Mouse (Mus musculus): ENCODE data around the gene Bsg. TPM values are rescaled to one million over a fixed set of nuclear protein-coding genes. Genes with fewer than 3 reads are reported as not detected.
"Not testable (repeated sequence)": the region's sequence is repeated elsewhere in the genome, so short reads cannot be mapped to it uniquely, and the experiment has no call there.

Gene Bsg
- polyA plus RNA-seq, 1 experiment from 2014 or later, result 639 TPM

DNA sequence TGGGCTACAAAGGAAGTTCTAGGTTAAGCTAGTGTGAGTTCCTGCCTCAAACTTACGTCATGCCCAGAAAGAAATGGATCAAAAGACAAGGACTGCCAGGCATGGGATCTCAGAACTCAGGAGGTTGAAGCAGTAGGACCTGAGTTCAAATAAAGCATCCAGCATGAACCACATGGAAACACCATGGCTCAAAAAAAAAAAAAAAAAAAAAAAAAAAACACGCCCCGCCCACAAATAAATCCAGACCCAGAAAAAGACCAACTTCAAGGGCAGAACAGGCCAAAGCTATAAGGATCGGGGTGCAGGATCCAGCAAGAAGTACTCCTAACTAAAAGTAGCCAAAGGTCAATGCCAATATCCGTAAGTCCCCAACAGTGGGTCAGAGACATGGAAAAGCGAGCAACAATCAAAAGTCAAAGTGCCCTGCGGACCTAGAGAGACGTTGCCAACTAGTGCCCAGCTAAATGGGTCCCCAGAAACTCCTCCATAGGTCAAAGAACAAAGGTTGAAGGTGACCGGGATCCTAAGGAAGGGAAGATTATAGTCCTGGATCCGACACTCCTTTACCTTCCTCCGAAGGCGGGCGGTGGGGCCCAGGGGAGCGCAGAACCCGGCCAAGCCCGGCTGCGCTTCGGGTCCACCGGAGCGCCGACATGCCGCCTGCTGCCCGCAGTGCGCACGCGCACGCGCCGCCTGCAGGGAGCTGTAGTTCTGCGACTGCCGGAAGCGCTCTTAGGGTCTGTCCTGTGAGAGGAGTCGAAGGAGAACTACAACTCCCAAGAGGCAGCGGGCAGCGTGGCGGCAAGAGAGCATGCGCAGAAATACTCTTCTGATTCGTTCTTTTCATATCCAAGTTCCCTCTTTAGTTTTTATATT, 41.8 kb downstream of the Bsg start, which contains the start of gene Polrmt:
Polrmt (minus strand) TSS at position 684 of the 876 bp plus-strand sequence.
- ATAC-seq (ENCODE audit: low FRiP score, low read depth), result peak; percentile 95
- Histone ChIP-seq H3K27ac (no peak within 1 kb of the TSS), H3K9me3 (no peaks in the 10 kb centered on the region), H3K4me3 (peak within 1 kb of the TSS; percentile 53), H3K36me3 (peaks cover 32% of the 10 kb centered on the region), H3K4me2 (replicated peaks) (peak within 1 kb of the TSS; percentile 63), H3K4me1 (peaks cover 7% of the 10 kb centered on the region; the same call in 1 of the 2 replicates), H3K9ac (peak within 1 kb of the TSS; percentile 58), H3K27me3 (replicated peaks) (no peaks in the 10 kb centered on the region)
- WGBS, result 4% methylated on average over 38 of the region's 38 CpGs

DNA sequence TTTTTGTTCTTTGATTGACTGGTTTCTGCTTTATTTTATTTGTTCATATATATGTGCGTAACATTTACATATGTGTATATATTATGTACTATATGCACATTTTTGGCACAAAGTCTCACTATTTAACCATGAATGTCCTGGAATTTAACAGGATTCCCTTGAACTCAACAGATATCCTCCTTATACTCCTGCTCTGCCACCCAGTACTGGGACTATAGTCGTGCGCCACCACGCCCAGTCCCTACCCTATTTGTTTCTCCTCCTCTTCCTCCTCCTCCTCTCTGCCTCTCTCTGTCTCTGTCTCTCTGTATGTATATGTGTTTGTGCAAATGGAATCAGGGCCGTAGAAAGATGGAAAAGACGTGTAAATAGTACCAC, 42.5 kb downstream of the Bsg start:
- no peak overlapping the region for H3K4me3 ChIP-seq
- peaks cover 26% of the 10 kb centered on the region for H3K36me3 ChIP-seq
- no peaks in the 10 kb centered on the region for H3K9me3 ChIP-seq

DNA sequence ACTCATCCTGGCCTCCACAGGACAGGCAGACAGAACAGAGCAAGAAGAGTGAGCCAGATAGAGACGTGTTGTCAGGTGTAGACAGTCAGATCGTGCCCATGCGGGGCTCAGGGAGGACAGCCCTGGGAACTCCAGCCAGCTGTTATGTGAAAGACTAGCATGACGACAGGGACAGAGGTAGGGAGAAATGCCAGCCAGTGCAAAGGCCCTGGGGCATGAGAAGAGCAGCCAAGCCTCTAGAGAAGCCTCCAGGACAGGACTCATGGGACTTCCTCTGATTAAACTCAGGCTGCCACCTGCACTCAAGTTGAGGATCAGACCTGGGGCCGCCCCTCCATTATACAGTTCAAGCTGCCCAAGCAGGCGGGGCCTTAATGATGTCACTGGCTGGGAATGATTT, 44.2 kb downstream of the Bsg start:
- Histone ChIP-seq H3K4me1 (peaks cover 7% of the 10 kb centered on the region; the same call in 1 of the 2 replicates), H3K9me3 (no peaks in the 10 kb centered on the region), H3K27ac (no peak overlapping the region), H3K9ac (no peak overlapping the region), H3K27me3 (replicated peaks) (no peaks in the 10 kb centered on the region), H3K36me3 (peaks cover 11% of the 10 kb centered on the region), H3K4me3 (no peak overlapping the region), H3K4me2 (replicated peaks) (no peak overlapping the region)
- ATAC-seq (ENCODE audit: low FRiP score, low read depth), result no peak
- WGBS, result 81% methylated on average over 6 of the region's 6 CpGs

More for the DNA sequence above, 42.5 kb downstream of the Bsg start:
- Histone ChIP-seq H3K4me2 (replicated peaks) (peak overlapping the region; percentile 63), H3K27me3 (replicated peaks) (no peaks in the 10 kb centered on the region), H3K4me1 (peaks cover 7% of the 10 kb centered on the region; the same call in 1 of the 2 replicates), H3K27ac (no peak overlapping the region), H3K9ac (no peak overlapping the region)
- ATAC-seq (ENCODE audit: low FRiP score, low read depth), result peak; percentile 48
- 28% methylated on average over 6 of the region's 6 CpGs for WGBS

DNA sequence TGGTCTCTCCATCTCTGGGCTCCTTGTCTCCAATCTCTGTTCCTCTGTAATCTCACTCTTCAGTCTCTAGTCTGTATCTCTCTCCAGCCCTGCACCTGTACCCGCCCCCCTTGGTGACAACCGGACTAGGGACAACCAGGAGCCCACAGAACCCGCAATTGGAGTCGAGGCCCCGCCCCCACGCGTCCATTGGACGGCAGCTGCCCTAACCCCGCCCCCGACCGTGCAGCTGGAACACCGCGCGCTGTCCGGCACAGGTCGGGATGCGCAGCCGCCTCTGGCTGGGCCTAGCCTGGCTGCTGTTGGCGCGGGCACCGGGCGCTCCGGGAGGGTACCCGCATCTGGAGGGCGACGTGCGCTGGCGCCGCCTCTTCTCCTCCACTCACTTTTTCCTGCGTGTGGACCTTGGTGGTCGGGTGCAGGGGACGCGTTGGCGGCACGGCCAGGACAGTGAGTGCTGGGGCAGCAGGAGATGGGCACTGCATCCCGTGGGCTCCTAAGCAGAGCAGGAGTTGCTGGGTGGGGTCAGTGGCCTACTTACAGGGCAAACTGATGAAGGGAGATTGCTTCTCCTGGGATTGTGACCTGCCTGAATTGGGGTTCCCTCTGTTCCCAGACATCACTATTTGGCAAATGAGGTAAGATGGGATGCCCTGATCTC, 50.7 kb downstream of the Bsg start, which contains the start of gene Fgf22:
Fgf22 (plus strand) TSS at position 221 of the 661 bp plus-strand sequence.
- peak within 1 kb of the TSS; percentile 40 for H3K4me3 ChIP-seq
- 1% methylated on average over 36 of the region's 36 CpGs for WGBS
- no peaks in the 10 kb centered on the region for H3K27me3 ChIP-seq (replicated peaks)
- H3K4me2 ChIP-seq (replicated peaks), result peak within 1 kb of the TSS; percentile 83
- H3K9ac ChIP-seq, result peak within 1 kb of the TSS; percentile 49
- no peak within 1 kb of the TSS for H3K27ac ChIP-seq
- peaks cover 42% of the 10 kb centered on the region for H3K36me3 ChIP-seq
- H3K9me3 ChIP-seq, result no peaks in the 10 kb centered on the region
- H3K4me1 ChIP-seq, result peaks cover 17% of the 10 kb centered on the region
- peak; percentile 87 for ATAC-seq (ENCODE audit: low FRiP score, low read depth)

DNA sequence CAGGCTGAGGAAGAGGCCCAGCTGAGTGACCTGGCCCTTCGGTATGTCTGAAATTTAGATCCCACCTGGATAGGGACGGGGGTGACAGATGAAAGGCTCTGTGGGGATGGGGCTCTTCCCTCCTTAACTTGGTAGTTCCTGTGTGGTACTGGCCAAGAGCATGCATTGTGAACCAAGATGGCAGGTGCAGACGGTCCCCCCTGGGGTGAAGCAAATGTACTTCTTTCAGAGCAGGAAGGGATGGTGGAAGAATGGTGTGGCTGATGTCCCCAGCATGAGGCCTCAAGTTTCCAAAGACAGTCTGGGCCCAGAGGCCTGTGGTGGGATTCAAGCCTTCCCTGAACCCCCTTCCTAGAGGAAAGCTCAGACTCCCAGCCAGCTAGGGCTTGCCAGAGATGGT, 51.6 kb downstream of the Bsg start:
- H3K9ac ChIP-seq, result no peak overlapping the region
- no peak overlapping the region for H3K4me2 ChIP-seq (replicated peaks)
- H3K4me1 ChIP-seq, result peaks cover 17% of the 10 kb centered on the region
- no peaks in the 10 kb centered on the region for H3K9me3 ChIP-seq
- H3K36me3 ChIP-seq, result peaks cover 51% of the 10 kb centered on the region
- WGBS, result 77% methylated on average over 3 of the region's 3 CpGs
- H3K27ac ChIP-seq, result no peak overlapping the region
- H3K4me3 ChIP-seq, result no peak overlapping the region
- H3K27me3 ChIP-seq (replicated peaks), result no peaks in the 10 kb centered on the region
- ATAC-seq (ENCODE audit: low FRiP score, low read depth), result no peak

DNA sequence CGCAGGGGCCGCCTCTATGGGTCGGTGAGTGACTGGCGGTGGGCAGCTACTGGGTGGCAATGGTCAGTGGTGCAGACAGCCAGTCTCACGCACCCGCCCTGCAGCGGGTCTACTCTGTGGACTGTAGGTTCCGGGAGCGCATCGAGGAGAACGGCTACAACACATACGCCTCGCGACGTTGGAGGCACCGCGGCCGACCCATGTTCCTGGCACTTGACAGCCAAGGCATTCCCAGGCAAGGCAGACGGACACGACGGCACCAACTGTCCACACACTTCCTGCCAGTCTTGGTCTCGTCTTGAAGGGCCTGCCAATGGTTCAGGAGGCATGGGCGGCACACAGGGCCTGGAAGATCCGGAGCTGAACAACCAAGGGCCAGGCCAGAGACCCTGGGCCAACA, 52.4 kb downstream of the Bsg start:
- Histone ChIP-seq H3K36me3 (peaks cover 59% of the 10 kb centered on the region), H3K9ac (no peak overlapping the region), H3K27me3 (replicated peaks) (no peaks in the 10 kb centered on the region), H3K9me3 (no peaks in the 10 kb centered on the region), H3K4me2 (replicated peaks) (no peak overlapping the region), H3K4me3 (no peak overlapping the region), H3K4me1 (peaks cover 17% of the 10 kb centered on the region), H3K27ac (no peak overlapping the region)
- WGBS, result 90% methylated on average over 24 of the region's 24 CpGs
- ATAC-seq (ENCODE audit: low FRiP score, low read depth), result no peak

DNA sequence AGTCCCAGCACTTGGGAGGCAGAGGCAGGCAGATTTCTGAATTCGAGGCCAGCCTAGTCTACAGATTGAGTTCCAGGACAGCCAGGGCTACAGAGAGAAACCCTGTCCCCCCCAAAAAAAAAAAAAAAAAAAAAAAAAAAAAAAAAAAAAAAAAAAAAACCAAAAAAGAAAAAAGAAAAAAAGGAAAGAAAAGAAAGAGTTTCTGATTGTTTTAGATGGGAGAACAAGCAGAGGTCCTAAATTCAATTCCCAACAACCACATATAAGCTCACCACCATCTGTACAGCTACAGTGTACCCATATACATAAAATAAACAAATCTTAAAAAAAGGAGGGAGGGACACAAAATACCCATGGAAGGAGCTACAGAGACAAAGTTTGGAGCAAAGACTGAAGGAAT, 55.4 kb downstream of the Bsg start:
- not testable (repeated sequence) for H3K27ac ChIP-seq; ATAC-seq (ENCODE audit: low FRiP score, low read depth); H3K4me3 ChIP-seq; H3K9me3 ChIP-seq; H3K27me3 ChIP-seq (replicated peaks); H3K9ac ChIP-seq; H3K4me2 ChIP-seq (replicated peaks)
- Histone ChIP-seq H3K36me3 (peaks cover 68% of the 10 kb centered on the region), H3K4me1 (peaks cover 16% of the 10 kb centered on the region)
- 86% methylated on average over 1 of the region's 1 CpGs for WGBS

DNA sequence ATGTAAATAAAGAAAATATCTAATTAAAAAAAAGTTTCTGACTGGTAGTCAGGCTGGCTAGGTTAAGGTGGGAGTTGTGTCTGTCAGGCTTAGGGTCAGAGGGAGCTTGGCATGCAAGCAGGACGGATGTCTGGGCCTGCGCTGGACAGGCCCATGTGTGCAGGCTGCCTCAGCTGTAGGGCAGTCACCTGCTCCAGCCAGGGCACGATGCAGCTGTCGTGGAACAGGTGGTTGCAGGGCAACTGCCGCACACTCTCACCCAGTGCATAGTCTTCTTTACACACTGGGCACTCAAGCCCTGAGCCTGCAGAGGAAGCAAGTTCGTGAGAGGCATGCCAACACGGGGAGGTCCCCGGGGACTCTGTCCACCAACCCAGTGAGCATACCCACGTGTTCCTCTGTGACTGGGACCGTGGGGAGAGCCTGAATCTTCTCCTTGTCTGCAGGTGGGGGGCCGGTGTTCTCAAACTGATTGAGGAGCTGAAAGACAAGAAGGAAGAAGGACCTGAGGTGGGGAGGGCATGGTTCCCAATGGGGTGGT, 56.4 kb downstream of the Bsg start:
- H3K27me3 ChIP-seq (replicated peaks), result no peaks in the 10 kb centered on the region
- 92% methylated on average over 11 of the region's 11 CpGs for WGBS
- H3K9me3 ChIP-seq, result no peaks in the 10 kb centered on the region
- no peak overlapping the region for H3K4me3 ChIP-seq
- no peak overlapping the region for H3K4me2 ChIP-seq (replicated peaks)
- no peak for ATAC-seq (ENCODE audit: low FRiP score, low read depth)
- H3K4me1 ChIP-seq, result peaks cover 16% of the 10 kb centered on the region
- H3K27ac ChIP-seq, result no peak overlapping the region
- peaks cover 65% of the 10 kb centered on the region for H3K36me3 ChIP-seq
- no peak overlapping the region for H3K9ac ChIP-seq

Other genes with a start within 250 kb of the Bsg start
- gene Vmn2r83, start 235.8 kb upstream of the Bsg start, polyA plus RNA-seq (2016; fragmentation: Nextera tagmentation; extraction: Ambion mirVana), result not detected in 2 replicates
- gene Plpp2, start 170.7 kb upstream of the Bsg start, polyA plus RNA-seq (2016; fragmentation: Nextera tagmentation; extraction: Ambion mirVana), result 16.2 and 17.9 TPM in 2 replicates
- 67.4 and 69.5 TPM in 2 replicates for gene Mier2, start 149.3 kb upstream of the Bsg start, polyA plus RNA-seq (2016; fragmentation: Nextera tagmentation; extraction: Ambion mirVana)
- not detected in 2 replicates for gene Theg, start 117.2 kb upstream of the Bsg start, polyA plus RNA-seq (2016; fragmentation: Nextera tagmentation; extraction: Ambion mirVana)
- 0.09 TPM in 1 of 2 replicates, not detected in the other for gene C2cd4c, start 90.5 kb upstream of the Bsg start, polyA plus RNA-seq (2016; fragmentation: Nextera tagmentation; extraction: Ambion mirVana)
- gene Shc2, start 66.6 kb upstream of the Bsg start, polyA plus RNA-seq (2016; fragmentation: Nextera tagmentation; extraction: Ambion mirVana), result 35.5 and 43.9 TPM in 2 replicates
- gene Odf3l2, start 58.8 kb upstream of the Bsg start, polyA plus RNA-seq (2016; fragmentation: Nextera tagmentation; extraction: Ambion mirVana), result not detected in 2 replicates
- gene Madcam1, start 39.9 kb upstream of the Bsg start, polyA plus RNA-seq (2016; fragmentation: Nextera tagmentation; extraction: Ambion mirVana), result 1.1 and 2.0 TPM in 2 replicates
- gene Tpgs1, start 35.1 kb upstream of the Bsg start, polyA plus RNA-seq (2016; fragmentation: Nextera tagmentation; extraction: Ambion mirVana), result 75.2 and 79.6 TPM in 2 replicates
- 136 and 141 TPM in 2 replicates for gene Cdc34, start 22.3 kb upstream of the Bsg start, polyA plus RNA-seq (2016; fragmentation: Nextera tagmentation; extraction: Ambion mirVana)
- gene Gzmm, start 15.5 kb upstream of the Bsg start, polyA plus RNA-seq (2016; fragmentation: Nextera tagmentation; extraction: Ambion mirVana), result 0.65 and 1.4 TPM in 2 replicates
- 0.61 and 0.79 TPM in 2 replicates for gene Hcn2, start 12.1 kb downstream of the Bsg start, polyA plus RNA-seq (2016; fragmentation: Nextera tagmentation; extraction: Ambion mirVana)
- gene Polrmt, start 42.1 kb downstream of the Bsg start, polyA plus RNA-seq (2016; fragmentation: Nextera tagmentation; extraction: Ambion mirVana), result 44.7 and 44.9 TPM in 2 replicates
- 0.55 and 1.2 TPM in 2 replicates for gene Fgf22, start 50.6 kb downstream of the Bsg start, polyA plus RNA-seq (2016; fragmentation: Nextera tagmentation; extraction: Ambion mirVana)
- 115 and 118 TPM in 2 replicates for gene Rnf126, start 62.5 kb downstream of the Bsg start, polyA plus RNA-seq (2016; fragmentation: Nextera tagmentation; extraction: Ambion mirVana)
- 1.5 and 2.0 TPM in 2 replicates for gene Fstl3, start 72.8 kb downstream of the Bsg start, polyA plus RNA-seq (2016; fragmentation: Nextera tagmentation; extraction: Ambion mirVana)
- 0.16 and 0.42 TPM in 2 replicates for gene Prss57, start 86.5 kb downstream of the Bsg start, polyA plus RNA-seq (2016; fragmentation: Nextera tagmentation; extraction: Ambion mirVana)
- gene Palm, start 89.1 kb downstream of the Bsg start, polyA plus RNA-seq (2016; fragmentation: Nextera tagmentation; extraction: Ambion mirVana), result 196 and 205 TPM in 2 replicates
- 1.6 and 2.3 TPM in 2 replicates for gene Misp, start 116.5 kb downstream of the Bsg start, polyA plus RNA-seq (2016; fragmentation: Nextera tagmentation; extraction: Ambion mirVana)
- gene Ptbp1, start 149.9 kb downstream of the Bsg start, polyA plus RNA-seq (2016; fragmentation: Nextera tagmentation; extraction: Ambion mirVana), result 180 and 189 TPM in 2 replicates
- gene Prtn3, start 170.0 kb downstream of the Bsg start, polyA plus RNA-seq (2016; fragmentation: Nextera tagmentation; extraction: Ambion mirVana), result 12.6 and 15.5 TPM in 2 replicates
- gene Plppr3, start 170.1 kb downstream of the Bsg start, polyA plus RNA-seq (2016; fragmentation: Nextera tagmentation; extraction: Ambion mirVana), result 296 and 301 TPM in 2 replicates
- 0.34 and 0.53 TPM in 2 replicates for gene Elane, start 181.8 kb downstream of the Bsg start, polyA plus RNA-seq (2016; fragmentation: Nextera tagmentation; extraction: Ambion mirVana)
- gene Cfd, start 186.4 kb downstream of the Bsg start, polyA plus RNA-seq (2016; fragmentation: Nextera tagmentation; extraction: Ambion mirVana), result not detected in 2 replicates
- 60.5 and 62.6 TPM in 2 replicates for gene Med16, start 204.4 kb downstream of the Bsg start, polyA plus RNA-seq (2016; fragmentation: Nextera tagmentation; extraction: Ambion mirVana)
- gene Gm26602, start 206.4 kb downstream of the Bsg start, polyA plus RNA-seq (2016; fragmentation: Nextera tagmentation; extraction: Ambion mirVana), result 28.4 and 40.5 TPM in 2 replicates
- gene Kiss1r, start 212.5 kb downstream of the Bsg start, polyA plus RNA-seq (2016; fragmentation: Nextera tagmentation; extraction: Ambion mirVana), result 1.1 and 1.3 TPM in 2 replicates
- 185 and 186 TPM in 2 replicates for gene R3hdm4, start 216.7 kb downstream of the Bsg start, polyA plus RNA-seq (2016; fragmentation: Nextera tagmentation; extraction: Ambion mirVana)
- 4.9 and 7.7 TPM in 2 replicates for gene Arid3a, start 222.6 kb downstream of the Bsg start, polyA plus RNA-seq (2016; fragmentation: Nextera tagmentation; extraction: Ambion mirVana)

All from neural tube, embryonic 12.5 days (tissue).